Mouse (Mus musculus) stomach, postnatal 0 days (tissue): ENCODE data around the gene Zfp704. TPM values are rescaled to one million over a fixed set of nuclear protein-coding genes. Genes with fewer than 3 reads are reported as not detected.
A peak's percentile ranks its signal among the peaks of the same experiment; 100 is the strongest.

Experiments used
- ATAC-seq: fragments of 200-750 bp; cut with Nextera tagmentation; 2 replicates; pipeline ENCODE4 v1.8.0; 2017; ENCODE audit not compliant: low FRiP score, low TSS enrichment
- DNase-seq: peaks from one replicate; pipeline ENCODE4 v3.0.0-alpha.2; 2016; ENCODE audit warnings: low spot score
- H3K27ac ChIP-seq: fragments of 300-500 bp; sonication (generic); replicated peaks from 2 replicates; pipeline ENCODE4 v1.5.1; 2014; ENCODE audit warnings: mild to moderate bottlenecking, control low read depth
- H3K27me3 ChIP-seq: fragments of 300-500 bp; sonication (generic); 2 replicates; pipeline ENCODE4 v1.6.1; 2014; ENCODE audit warnings: low read length; ENCODE audit not compliant: control insufficient read depth, insufficient read depth
- H3K36me3 ChIP-seq: fragments of 300-500 bp; sonication (generic); 2 replicates; pipeline ENCODE4 v1.6.1; 2014; ENCODE audit warnings: low read length, mixed read lengths; ENCODE audit not compliant: control insufficient read depth, insufficient read depth
- H3K4me1 ChIP-seq: fragments of 300-500 bp; sonication (generic); replicated peaks from 2 replicates; pipeline ENCODE4 v1.6.1; 2014; ENCODE audit warnings: antibody characterized with exemption; ENCODE audit not compliant: control insufficient read depth, insufficient read depth
- H3K4me2 ChIP-seq: fragments of 300-500 bp; sonication (generic); replicated peaks from 2 replicates; pipeline ENCODE4 v1.6.1; 2014; ENCODE audit warnings: low read depth, mild to moderate bottlenecking, control low read depth, moderate library complexity
- H3K4me3 ChIP-seq: fragments of 300-500 bp; sonication (generic); 2 replicates; pipeline ENCODE4 v1.5.1; 2014; ENCODE audit warnings: low read depth, low read length, control low read depth
- H3K9ac ChIP-seq: fragments of 300-500 bp; sonication (generic); 2 replicates; pipeline ENCODE4 v1.6.1; 2014; ENCODE audit warnings: mild to moderate bottlenecking, low read length, control low read depth, mixed read lengths
- H3K9me3 ChIP-seq: fragments of 300-500 bp; sonication (generic); 2 replicates; pipeline ENCODE4 v1.6.1; 2016; ENCODE audit warnings: low read length; ENCODE audit not compliant: control insufficient read depth
- CTCF ChIP-seq: IDR thresholded peaks from 2 replicates; pipeline ENCODE4 v1.5.1; 2016; ENCODE audit warnings: antibody characterized with exemption, low read depth, mild to moderate bottlenecking, moderate library complexity
- EP300 ChIP-seq: optimal IDR thresholded peaks from 2 replicates; pipeline ENCODE3; 2016; ENCODE audit warnings: antibody characterized with exemption
- WGBS: fragments of 180-500 bp; shearing (Covaris S2); extraction: QIAGEN DNeasy Blood & Tissue Kit; methylation state at CpG from one replicate; pipeline ENCODE4 v1.1.7; 2014; 5-methylcytosine and 5-hydroxymethylcytosine counted together
- polyA plus RNA-seq: library from polyadenylated mRNA; unstranded; fragments of >200 nt; fragmentation: Nextera tagmentation; extraction: Ambion mirVana; gene quantifications from 2 replicates; pipeline ENCODE4 v1.2.1, GENCODE M21; 2015

The Zfp704 gene
- polyA plus RNA-seq, 1 experiment from 2014 or later = 3.4 TPM

DNA sequence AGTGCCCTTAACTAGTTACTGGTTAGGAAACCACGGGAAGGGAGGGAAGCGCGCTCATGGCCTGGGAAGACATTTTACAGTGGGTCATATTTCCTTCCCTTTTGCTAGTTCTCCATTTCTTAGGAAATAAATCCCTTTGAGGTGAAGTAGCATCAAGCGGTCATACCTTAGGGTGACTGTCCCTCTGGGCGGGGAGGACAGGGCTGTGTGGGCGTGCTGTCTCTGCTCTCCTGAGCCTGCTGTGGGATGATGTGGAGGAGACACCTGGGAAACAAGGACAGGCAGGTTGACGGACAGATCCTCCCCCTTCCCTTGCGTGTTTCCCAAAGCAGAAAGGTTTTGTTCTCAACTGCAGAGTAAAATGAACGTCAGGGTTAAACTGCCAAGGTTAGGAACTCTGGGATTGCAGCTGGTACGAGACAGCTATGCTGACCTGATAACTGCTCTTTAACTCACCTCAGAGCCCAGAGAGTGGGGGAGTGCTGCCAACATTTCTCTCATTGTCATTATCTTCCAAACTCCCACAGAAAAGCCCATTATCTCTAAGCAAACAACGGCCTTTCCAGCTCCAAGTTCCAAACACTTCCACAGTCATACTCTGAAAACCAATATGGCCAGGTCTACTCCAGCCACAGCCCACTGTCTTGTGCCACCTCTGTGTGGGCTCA, 170.1 kb downstream of the Zfp704 start:
- no peak overlapping the region for H3K4me3 ChIP-seq
- TF ChIP-seq CTCF = no peak
- no peak for TF ChIP-seq EP300
- H3K36me3 ChIP-seq = peaks cover 8% of the 10 kb centered on the region; the same call in 1 of the 2 replicates
- H3K9ac ChIP-seq = no peak overlapping the region
- no peaks in the 10 kb centered on the region for H3K4me1 ChIP-seq
- H3K27me3 ChIP-seq = no peaks in the 10 kb centered on the region
- 77% methylated on average over 11 of the region's 11 CpGs for WGBS
- no peak overlapping the region for H3K27ac ChIP-seq
- no peak overlapping the region for H3K4me2 ChIP-seq
- ATAC-seq (no peak), DNase-seq (peak; percentile 12)
- no peaks in the 10 kb centered on the region for H3K9me3 ChIP-seq

DNA sequence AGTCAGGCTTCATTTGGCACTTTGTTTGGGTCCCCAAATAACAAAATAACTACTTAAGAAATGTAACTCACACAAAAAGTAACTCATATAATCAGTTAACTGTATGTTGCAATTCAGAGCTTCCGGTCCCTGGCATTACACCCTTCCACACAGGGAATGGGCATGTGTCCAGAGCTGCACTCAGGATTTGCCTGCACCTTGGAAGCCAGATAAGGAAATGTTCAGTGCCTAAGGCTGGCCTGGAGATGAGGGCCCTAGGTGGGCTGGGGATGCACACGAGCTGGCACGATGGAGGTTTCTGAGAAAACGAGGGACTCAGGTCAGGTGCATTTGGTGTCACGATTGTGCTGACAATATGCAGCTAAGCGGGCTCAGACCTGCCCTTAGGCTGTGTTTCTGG, 173.6 kb downstream of the Zfp704 start:
- 77% methylated on average over 6 of the region's 6 CpGs for WGBS
- ATAC-seq = no peak
- Histone ChIP-seq H3K4me1 (no peaks in the 10 kb centered on the region), H3K36me3 (peaks cover 8% of the 10 kb centered on the region; the same call in 1 of the 2 replicates), H3K4me2 (no peak overlapping the region), H3K9me3 (no peaks in the 10 kb centered on the region), H3K4me3 (no peak overlapping the region), H3K27me3 (no peaks in the 10 kb centered on the region), H3K9ac (no peak overlapping the region), H3K27ac (no peak overlapping the region)
- peak; percentile 27 for DNase-seq
- TF ChIP-seq CTCF = no peak

DNA sequence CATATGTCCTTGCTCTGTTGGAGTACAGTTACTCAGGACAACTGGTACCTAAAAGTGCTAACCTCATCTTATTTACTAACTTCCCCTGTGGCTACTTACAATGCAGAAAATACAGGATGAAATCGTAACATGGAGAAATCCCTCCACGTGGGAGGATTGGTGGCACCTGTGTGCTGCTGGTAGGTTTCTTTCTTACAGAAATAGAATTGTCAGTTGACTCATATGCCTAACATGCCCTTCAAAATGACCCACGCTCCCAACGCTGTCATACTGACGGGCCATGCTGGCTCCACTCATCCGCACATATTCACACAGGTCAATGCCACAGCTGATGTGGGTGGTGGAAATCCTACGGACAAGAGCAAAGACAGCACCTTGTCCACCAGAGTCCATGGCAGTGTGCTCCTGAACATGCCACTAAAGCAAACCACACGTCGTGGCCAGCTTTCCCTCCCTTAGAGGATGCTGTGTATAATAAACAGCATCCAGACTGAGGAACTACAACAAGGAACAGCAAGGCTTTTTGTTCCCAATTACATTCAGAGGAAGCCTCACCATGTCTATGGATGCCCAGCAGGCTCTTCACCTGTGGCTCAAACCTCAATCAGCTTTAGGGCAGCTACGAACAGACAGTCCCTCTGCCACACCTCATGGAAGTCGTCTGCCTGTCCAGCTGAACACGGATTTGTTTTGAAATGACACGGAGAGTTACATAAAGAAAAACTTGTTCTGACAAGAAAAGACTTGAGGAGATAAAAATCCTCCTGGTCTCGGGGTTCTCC, 175.3 kb downstream of the Zfp704 start:
- ATAC-seq = no peak
- DNase-seq = peak; percentile 10
- Histone ChIP-seq H3K27ac (no peak overlapping the region), H3K36me3 (peaks cover 8% of the 10 kb centered on the region; the same call in 1 of the 2 replicates), H3K9me3 (no peaks in the 10 kb centered on the region), H3K4me1 (no peaks in the 10 kb centered on the region), H3K4me3 (no peak overlapping the region), H3K4me2 (no peak overlapping the region), H3K27me3 (no peaks in the 10 kb centered on the region), H3K9ac (no peak overlapping the region)
- TF ChIP-seq CTCF (no peak), EP300 (no peak)
- WGBS = 89% methylated on average over 14 of the region's 14 CpGs

DNA sequence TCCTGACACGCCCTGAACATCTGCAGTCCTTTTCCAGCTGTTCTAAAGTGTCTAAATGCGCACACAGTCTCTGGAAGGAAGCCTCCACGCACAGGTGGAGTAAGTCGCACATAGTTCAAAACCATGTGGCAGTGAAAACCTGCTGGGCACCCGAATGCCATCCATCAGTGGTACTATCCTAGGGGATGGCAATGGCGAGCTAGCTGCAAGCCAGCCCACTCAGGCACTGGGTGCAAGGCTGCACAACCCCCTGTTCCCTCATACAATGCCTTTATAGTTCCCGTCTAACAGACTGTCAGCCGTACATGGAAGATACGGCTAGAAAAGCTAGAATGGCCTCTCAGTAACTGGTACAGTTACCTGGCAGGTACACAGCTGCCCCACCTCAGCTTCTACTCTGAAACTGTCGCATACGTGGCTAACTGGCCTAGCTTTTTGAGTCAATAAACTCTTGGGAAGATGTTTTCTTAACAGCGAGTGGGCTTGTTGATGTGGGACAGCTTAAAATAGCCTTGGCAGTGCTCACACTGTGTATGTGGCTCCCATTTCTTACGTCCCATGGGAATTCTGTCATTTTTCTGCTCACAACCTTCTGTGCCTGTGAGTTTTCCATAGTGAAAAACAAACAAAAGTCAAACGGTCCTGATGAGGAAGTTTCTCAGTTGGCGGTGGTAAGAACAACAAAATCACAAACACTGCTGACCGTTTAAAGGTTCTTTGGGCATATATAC, 176.9 kb downstream of the Zfp704 start:
- TF ChIP-seq EP300 = no peak
- no peak for TF ChIP-seq CTCF
- WGBS = 82% methylated on average over 16 of the region's 16 CpGs
- Histone ChIP-seq H3K4me1 (no peaks in the 10 kb centered on the region), H3K27me3 (no peaks in the 10 kb centered on the region), H3K4me2 (no peak overlapping the region), H3K9ac (no peak overlapping the region), H3K4me3 (no peak overlapping the region), H3K9me3 (no peaks in the 10 kb centered on the region), H3K27ac (no peak overlapping the region), H3K36me3 (peaks cover 4% of the 10 kb centered on the region; the same call in 1 of the 2 replicates)
- ATAC-seq = no peak
- DNase-seq = no peak

DNA sequence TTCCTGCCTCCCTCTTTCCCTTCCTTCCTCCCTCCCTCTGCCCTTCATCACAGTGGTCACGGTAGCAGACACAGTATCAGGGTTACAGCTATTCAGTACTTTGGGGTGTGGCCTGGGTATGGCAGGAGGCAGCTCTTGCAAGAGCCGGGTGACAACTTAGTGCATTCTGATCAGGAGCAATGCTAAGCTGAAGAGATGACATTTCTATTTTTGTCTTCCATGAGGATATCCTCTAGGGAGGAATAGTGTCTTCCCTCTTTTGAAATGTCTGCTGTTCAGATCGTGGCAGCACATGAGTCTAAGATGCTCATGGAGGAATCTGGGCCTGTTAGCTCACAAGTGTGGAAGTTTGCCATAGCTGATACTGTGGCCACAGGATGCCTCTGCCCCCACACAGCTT, 177.7 kb downstream of the Zfp704 start:
- WGBS = 50% methylated on average over 3 of the region's 3 CpGs
- H3K36me3 ChIP-seq = no peaks in the 10 kb centered on the region
- no peak overlapping the region for H3K27ac ChIP-seq
- no peak for TF ChIP-seq CTCF
- no peaks in the 10 kb centered on the region for H3K4me1 ChIP-seq
- ATAC-seq (no peak), DNase-seq (no peak)
- H3K9me3 ChIP-seq = no peaks in the 10 kb centered on the region
- no peak overlapping the region for H3K4me3 ChIP-seq
- H3K9ac ChIP-seq = no peak overlapping the region
- H3K27me3 ChIP-seq = no peaks in the 10 kb centered on the region
- no peak overlapping the region for H3K4me2 ChIP-seq

DNA sequence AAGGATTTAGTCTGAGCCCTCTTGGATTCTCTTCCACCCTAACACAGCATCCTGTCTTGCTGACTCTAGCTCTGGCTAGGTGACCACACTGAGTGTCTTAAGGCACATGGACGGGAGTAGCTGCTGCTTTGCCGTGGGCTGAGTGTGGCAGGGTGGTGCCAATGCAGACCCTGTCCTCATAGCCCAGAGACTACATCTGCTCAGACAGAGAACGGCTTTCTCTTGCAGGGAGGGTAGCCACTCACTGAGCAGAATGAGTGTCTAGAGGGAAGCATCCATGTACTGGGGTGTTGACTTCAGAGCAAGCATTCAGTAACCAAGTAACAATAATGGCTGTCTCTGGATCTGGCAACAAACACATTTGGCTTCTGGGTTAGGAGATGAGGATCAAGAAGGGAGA, 179.9 kb downstream of the Zfp704 start:
- 84% methylated on average over 3 of the region's 3 CpGs for WGBS
- H3K9ac ChIP-seq = no peak overlapping the region

More for the DNA sequence above, 179.9 kb downstream of the Zfp704 start:
- ATAC-seq = no peak
- Histone ChIP-seq H3K4me2 (no peak overlapping the region), H3K4me1 (no peaks in the 10 kb centered on the region), H3K36me3 (no peaks in the 10 kb centered on the region), H3K9me3 (no peaks in the 10 kb centered on the region), H3K27me3 (no peaks in the 10 kb centered on the region), H3K4me3 (no peak overlapping the region), H3K27ac (no peak overlapping the region)
- TF ChIP-seq CTCF = no peak
- no peak for TF ChIP-seq EP300
- no peak for DNase-seq
